Mouse (Mus musculus) spleen, adult 18-20 months (tissue): ENCODE data around the gene Tas2r122.
"Not testable (repeated sequence)": the region's sequence is repeated elsewhere in the genome, so short reads cannot be mapped to it uniquely, and the experiment has no call there.

Experiments used
- DNase-seq, 2 experiments: peaks; one replicate each; pipeline ENCODE4 v3.0.0; 2022; ENCODE audit warnings: mixed read lengths in 2 of 2

Gene Tas2r122

DNA sequence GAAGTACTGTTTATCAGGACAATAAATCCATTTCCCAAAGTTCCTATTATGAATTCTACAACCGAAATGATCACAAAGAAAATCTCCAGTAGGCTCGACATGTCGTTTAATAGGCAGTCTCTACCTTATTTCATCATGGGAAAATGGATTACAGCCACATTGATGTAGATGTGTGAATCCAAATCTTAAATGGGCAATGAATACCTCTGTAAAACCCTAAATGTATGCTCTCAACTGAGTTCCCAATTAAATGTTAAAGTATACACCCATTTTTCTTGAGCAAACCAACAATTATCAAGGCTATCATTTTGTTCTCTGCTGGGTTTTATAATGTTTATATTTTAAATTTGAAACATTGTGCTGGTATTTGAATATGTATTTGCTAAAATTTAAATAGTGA is at the start of gene Tas2r122:
Tas2r122 (minus strand) TSS at position 101 of the 400 bp plus-strand sequence.
- DNase-seq: no peak

DNA sequence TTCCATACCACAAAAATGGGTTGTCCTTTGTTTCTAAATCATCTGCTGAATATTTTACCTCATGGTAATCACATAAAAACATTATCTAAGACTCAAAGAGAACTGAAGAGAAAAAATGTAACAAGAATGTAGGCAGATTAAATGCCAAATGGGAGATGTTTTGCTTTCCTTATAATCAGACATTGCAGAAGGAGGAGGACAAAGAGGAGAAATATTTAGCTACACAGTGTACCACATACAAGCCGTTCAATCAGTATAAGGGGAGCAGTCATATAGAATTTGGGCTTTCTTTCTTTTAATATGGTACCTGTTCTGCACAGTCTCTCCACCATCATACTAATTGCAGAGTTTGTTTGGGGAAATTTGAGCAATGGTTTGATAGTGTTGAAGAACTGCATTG is 42.7 kb upstream of the Tas2r122 start, which contains the start of gene Tas2r124:
Tas2r124 (plus strand) TSS at position 301 of the 400 bp plus-strand sequence.
- DNase-seq: no peak

DNA sequence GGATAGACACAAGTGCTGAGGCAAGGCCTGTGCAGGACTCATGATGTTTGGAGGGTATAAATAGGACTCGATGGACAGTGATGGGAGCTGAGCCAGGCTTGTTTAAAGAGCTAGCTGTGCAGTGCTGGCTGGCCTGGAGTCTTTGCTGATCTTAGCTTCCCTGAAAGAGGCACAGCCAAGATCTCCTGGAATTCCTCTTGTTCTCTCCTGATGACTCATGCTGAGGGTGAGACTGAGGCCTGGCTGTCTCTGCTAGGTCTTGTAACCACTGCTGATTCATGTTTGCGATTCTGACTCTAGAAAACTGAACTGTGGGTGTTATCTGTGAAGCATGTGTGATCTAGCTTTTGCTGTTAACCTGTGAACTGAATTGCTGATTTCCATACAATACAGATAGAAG is 38.5 kb upstream of the Tas2r122 start:
- DNase-seq: no peak

DNA sequence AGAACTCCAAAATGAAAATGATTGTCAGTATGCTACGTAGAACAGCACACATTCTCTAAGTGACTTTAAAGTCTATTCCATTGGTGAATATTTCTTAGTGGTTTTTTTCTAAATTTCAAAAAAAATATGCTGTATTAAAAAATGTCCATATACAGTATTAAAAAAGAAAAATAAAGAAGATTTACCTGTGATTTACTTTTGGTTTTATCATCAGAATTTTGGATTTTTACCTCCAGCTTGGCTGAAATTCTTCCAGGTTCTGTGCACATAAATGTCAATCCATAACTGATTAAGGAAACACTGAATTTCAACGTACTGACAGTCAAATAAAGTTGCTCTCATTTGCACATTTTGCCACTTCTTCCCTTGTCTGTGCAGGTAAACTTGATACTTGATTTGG is 26.2 kb upstream of the Tas2r122 start, which contains the start of gene Tas2r115:
Tas2r115 (minus strand) TSS at position 101 of the 400 bp plus-strand sequence.
- no peak for DNase-seq

DNA sequence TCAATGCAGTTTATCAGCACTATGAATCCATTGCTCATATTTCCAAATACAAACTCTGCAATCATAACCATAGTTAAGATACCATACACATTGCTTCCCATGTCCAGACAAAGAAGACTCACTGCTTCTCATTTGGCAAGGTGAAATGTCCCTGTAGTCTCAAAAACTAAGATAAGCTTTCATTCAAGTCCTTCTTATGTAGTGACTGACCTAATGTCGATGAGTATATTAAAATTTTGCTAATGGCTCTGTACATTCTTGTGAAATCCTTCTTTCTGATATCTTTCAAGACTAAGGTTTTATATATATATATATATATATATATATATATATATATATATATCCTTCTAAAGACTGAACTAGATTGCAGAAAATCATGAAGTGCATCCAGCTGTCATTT is 10.8 kb downstream of the Tas2r122 start, which contains the start of gene Tas2r121:
Tas2r121 (minus strand) TSS at position 101 of the 400 bp plus-strand sequence.
- DNase-seq: no peak

DNA sequence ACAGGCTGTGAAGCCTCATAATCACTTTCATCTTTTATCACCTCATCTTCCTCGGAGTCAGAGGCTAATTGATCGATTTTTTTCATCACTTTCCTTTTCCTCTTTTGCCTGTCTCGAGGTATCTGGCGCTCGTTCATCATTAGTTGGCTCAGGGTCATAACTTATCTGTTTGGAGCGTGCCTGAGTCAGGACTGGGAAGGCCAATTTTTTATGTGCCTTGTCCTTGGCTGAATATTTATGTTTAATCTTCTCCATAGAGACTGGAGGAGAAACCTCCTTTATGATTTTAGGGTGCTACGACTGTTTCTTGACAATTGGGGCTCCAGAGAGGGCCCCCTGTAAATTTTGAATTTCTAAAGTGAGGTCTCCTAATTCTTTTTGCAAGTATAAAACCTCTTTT is 20.1 kb downstream of the Tas2r122 start:
- not testable (repeated sequence) for DNase-seq
